Mouse (Mus musculus): Measurements from ENCODE around the gene Traf7.

Gene Traf7

DNA sequence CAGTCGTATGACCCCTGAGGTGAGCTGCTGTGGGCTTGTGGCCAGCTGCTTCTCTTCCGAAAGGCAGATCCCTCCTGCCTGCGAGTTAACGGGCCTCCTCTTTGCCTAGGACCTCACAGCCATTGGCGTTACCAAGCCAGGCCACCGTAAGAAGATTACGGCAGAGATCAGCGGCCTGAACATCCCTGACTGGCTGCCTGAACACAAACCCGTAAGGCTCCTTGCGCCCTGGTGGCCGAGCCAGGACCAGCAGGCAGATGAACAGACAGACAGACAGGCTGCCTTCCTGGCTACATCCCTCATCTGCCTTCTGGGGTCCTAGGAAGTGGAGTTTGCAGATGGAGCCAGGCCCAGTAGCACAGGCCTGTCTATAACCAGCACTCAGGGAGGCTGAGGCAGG, 25.5 kb downstream of the Traf7 start:
- no peak for TF ChIP-seq GATA4 (IDR thresholded peaks at IDR 0.05; ENCODE audit: insufficient replicate concordance, low read length)

DNA sequence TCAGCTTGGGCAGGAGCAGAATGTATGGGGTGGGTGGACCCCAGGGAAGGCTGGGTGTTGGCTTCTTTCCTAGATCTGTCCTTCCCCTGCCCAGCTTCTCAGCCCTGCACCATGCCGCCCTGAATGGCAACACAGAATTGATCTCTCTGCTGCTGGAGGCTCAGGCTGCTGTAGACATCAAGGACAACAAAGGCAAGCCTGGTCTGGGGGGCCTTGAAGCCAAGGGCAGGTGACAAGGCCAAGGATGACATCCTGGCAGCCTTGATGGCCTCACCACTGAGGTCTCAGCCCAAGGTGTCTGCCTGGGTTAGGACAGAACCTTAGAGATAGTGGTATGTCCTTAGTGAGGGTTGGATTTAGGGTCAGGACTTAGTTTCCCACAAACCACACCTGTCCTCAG, 31.7 kb downstream of the Traf7 start:
- TF ChIP-seq GATA4 (IDR thresholded peaks at IDR 0.05; ENCODE audit: insufficient replicate concordance, low read length), result no peak

DNA sequence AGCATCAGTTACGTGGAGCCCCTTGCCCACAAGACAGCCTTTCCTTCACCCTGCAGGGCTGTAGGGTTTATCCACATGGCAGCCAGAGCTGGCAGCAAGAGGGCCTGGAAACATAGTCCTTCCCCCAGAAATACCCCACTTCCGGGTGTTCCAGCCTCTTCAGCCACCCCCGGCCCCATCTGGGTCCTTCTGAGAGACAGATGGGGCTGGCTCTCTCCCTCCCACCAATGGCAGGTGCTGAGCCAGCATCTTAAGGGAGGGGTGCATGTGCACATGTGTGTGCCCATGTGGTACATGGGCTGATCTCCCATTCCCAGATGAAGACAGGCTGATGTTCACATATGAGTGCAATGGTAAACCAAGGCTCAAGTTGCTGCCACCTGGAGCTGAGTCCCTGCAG, 32.3 kb downstream of the Traf7 start:
- TF ChIP-seq GATA4 (IDR thresholded peaks at IDR 0.05; ENCODE audit: insufficient replicate concordance, low read length), result no peak

DNA sequence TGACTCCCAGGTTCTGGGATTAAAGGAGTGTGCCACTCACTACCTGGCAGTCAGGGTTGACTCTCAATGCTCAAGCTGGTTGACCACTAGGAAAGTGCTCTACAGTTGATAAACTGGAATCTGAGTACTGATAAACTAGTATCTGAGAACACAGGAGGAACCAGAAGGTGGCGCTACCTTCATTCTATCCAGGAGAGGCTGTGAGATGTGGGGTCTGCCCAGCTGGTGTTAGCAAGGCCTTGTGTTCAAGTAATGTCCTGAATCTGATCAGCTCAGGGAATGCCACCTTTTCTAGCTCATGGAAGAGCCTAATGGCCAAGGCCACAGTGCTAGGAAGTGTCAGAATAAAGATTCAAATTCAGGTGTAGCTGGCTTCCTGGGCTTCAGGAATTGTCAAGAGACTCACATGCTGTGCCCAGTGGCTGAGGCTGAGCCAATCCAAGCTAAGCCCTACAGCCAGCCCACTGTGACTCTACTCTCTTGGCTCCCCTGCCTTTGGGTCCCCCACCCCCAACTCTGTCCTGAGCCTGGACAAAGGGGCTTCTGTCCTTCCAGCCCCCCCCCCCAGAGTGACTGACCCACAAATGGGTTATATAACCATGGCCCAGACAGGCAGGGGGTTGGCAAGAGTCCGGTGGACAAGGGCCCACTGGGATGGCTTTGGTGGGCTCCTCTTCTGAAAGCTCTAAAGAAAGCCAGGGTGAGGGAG, 33.0 kb downstream of the Traf7 start:
- no peak for TF ChIP-seq GATA4 (IDR thresholded peaks at IDR 0.05; ENCODE audit: insufficient replicate concordance, low read length)

DNA sequence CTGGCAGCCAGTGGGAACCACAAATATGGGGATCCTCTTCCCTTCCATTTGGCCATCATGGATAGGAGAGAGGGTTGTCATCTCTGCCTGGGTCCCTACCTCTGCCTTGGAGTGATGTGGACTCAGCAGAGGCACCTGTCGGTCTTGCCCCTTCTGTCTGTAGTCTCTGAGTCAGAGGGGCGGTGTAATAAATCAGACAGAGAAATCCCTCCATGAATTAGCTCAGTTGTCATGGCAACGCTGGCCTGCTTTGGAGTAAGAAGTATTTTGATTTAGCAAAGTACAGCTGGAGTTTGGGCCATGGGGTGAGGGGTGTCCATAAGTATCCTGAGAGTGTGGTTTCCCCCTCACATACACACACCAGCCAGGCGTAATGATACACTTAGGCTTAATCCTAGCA, 37.3 kb downstream of the Traf7 start:
- no peak for TF ChIP-seq GATA4 (IDR thresholded peaks at IDR 0.05; ENCODE audit: insufficient replicate concordance, low read length)

DNA sequence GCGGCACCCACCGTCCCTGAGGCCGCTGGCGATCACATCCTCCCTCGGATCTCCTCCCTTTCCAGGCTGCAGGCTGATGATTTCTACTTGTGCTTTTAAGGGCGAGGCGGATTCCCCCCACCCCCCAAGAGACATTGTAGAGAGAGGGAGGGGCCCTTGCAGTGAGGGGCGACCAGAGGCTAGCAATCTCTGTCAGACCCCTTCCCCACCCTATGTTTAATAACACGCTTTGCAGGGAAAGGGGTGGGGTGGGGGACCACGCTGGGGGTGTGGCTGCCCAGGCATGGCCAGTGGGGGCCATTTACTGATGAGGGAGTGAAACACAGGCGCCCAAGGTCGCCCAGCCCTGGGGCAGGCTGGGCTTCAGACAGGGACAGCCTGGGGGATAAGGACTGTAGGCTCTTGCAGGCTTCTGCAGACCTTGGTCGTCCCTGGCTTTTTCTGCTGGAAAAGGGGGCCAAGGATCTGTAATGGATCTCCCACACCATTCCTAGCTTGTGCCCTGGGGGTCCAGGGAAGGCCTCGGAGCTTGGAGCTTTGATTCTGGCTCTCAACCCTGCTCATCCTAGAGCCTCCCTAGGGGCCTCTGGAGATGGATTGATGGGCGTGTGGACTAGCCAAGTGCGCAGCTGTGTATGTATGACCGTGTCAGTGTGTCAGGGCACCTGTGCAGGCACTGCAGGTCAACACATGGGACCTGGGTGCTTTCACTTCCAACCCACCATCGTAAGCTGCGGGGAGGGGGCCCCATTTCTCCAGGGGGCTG, 38.3 kb downstream of the Traf7 start:
- TF ChIP-seq GATA4 (IDR thresholded peaks at IDR 0.05; ENCODE audit: insufficient replicate concordance, low read length), result no peak

DNA sequence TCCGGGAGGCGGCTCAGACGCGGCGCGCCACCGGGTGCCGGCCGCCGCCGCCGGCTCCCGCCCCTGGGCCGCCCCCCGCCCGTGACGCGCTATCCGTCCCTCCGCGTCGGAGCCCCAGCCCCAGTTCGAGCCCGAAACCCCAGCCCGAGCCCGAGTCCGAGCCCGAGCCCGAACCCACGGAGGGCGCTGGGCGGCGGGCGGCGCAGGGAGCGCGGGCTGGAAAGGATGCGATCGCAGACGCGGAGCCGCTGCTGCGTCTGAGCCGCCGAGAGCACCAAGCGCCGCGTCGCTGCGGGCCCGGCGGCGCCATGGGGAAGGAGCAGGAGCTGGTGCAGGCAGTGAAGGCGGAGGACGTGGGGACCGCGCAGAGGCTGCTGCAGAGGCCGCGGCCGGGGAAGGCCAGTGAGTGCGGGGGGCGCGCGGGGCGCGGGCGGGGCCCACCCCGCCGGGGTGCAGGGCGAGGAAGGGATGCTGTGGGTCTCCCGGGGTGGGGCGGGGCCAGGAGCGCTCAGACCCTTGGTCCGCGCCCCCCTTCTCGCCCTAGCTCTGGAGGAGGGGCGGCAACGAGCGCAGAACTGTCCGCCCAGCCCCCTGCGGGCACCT, 39.0 kb downstream of the Traf7 start:
- TF ChIP-seq GATA4 (IDR thresholded peaks at IDR 0.05; ENCODE audit: insufficient replicate concordance, low read length), result no peak

DNA sequence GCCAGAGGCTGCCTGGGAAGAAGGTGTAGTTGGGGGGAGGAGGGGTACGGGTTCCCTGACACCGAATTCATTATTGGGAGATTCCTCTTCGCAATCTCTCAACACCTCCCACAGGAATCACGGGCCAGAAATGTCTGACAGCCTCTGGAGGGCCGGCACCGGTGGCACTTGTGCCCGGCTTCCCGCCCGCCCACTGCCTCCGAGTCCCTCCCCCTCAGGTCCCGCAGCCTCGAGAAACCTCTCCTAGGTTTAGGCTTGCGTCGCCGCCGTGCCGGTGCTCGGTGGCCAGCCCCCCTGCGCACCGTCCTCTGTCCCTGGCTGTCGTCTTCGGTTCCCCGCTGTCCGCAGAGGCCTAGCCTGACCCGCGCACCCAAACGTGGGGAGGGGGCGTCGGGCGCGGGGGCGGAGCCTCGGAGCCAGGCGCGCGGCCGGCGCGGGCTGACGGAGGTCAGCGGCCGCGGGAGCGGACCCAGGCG, 39.5 kb downstream of the Traf7 start, which contains the start of gene Caskin1:
Gene Caskin1, plus strand, starts transcription at position 416 of the 476 bp plus-strand sequence.
- no peak for TF ChIP-seq GATA4 (IDR thresholded peaks at IDR 0.05; ENCODE audit: insufficient replicate concordance, low read length)

DNA sequence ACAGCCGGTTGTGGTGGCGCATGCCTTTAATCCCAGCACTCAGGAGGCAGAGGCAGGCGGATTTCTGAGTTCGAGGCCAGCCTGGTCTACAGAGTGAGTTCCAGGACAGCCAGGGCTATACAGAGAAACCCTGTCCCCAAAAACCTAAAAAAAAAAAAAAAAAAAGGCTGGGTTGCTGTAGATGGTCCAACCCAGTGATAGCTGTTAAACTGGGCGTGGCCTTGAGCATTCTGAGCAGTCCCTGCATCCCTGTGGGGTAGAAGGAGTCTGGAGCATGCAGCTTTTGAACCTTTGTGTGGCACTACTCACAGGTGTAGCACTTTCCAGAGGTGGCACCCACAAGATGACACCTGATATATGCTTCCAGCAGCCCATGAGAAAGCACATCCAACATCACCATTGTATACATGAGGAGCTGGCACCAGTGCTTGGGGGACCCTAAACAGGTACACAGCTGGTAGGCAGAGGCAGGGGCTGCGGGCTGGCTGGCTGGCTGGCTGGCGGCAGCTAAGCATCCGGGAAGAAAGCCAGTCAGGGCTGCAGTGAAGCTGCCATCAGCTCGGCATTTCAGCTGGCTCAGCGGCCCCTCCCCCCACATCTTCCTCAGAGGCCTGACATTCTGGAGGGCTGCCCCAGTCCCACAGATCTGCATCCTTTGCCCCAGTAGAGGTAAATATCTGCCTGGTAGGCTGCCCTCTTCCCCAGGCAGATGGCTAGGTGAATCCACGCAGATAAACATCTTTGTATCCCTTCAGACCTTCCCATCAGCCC, 42.5 kb downstream of the Traf7 start:
- no peak for TF ChIP-seq GATA4 (IDR thresholded peaks at IDR 0.05; ENCODE audit: insufficient replicate concordance, low read length)

DNA sequence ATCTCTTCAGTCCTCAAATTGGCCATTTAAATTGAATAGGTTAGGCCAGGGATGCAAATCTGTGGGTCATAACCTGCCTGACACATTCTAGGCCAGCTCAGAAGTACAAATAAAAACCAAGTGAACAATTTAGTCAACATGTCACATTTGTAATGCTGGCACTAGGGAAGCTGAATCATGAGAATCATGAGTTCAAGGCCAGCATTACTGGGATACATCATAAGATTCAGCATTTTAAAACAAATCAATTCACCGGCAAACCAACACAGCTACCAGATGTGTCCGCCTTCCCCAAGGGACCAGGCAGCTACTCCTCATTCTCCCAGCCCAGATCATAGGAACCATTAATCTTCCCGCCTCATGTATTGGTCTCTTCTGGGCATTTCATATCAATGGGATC, 44.2 kb downstream of the Traf7 start:
- TF ChIP-seq GATA4 (IDR thresholded peaks at IDR 0.05; ENCODE audit: insufficient replicate concordance, low read length), result no peak

DNA sequence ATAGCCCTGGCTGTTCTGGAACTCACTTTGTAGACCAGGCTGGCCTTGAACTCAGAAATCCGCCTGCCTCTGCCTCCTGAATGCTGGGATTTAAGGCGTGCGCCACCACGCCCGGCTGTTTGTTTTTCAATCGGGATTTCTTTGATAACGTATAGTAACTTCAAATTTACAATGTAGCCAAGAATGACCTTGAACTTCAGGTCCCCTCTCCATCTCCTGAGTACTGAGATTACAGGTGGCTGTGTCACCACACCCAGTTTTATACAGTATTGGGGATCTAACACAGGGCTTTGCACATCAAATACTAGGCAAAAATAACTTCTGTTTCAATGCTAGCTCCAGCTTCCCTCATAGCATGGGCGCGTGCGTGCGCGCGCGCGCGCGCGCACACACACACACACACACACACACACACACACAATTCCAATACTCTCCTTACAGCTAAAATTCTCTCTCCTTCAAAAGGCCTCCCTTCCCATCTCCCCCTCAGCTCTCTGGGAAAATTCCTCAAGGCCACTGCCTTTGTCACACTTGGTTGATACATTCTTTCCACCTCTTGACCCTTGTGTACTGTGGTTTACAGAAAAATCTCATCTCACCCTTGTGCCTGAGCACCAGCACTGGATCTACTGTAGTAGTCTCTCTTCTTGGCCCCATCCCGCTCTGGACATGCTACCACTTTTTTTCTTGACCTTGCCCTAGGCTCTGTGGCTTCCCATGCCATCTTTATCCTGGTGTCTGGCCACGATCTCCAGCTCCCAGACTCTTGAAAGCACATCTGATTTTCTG, 46.5 kb downstream of the Traf7 start:
- TF ChIP-seq GATA4 (IDR thresholded peaks at IDR 0.05; ENCODE audit: insufficient replicate concordance, low read length), result no peak

DNA sequence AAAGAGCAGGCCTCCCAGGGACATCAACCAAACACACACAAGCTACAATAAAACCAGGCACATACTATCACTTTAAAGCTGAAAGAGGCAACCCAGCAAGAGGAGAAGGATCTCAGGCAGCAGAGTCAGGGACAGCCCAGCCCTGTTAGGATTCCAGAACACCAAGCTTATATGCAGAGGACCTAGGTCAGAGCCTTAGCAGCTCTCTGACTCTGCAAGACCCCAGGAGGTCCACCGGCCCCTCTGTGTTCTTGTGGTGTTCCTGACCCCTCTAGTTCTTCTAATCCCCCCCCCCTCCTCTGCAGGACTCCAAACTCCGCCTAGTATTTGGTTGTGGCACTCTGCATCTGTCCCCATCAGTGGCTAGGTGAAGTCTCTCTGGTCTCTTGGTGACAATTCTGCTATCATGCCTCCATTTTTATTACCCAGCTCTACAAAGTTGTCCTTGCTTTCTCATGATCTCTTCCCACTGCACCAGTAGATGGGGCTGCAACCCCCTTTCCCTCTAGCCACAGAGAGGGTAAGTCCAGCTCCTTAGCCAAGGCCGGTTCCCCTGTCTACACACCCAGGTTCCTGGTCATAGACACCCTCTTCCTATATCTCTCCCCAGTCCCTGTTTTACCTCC, 47.4 kb downstream of the Traf7 start:
- TF ChIP-seq GATA4 (IDR thresholded peaks at IDR 0.05; ENCODE audit: insufficient replicate concordance, low read length), result no peak

DNA sequence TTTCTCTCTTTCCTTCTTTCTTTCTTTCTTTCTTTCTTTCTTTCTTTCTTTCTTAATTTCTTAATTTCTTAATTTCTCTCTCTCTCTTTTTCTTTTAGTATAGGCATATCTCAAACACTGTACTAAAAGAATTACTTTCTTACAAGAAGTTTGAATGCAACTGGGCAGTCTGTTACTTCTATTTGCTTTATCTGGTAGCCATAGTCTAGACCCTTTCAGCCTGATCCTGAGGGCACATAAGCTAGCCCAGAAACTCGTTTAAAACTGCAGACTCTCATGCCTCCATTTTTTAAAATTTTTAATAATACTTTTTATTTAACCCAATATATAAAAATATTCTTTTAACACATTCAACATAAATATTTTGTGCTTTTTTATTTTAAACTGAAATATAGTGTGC, 48.3 kb downstream of the Traf7 start:
- no peak for TF ChIP-seq GATA4 (IDR thresholded peaks at IDR 0.05; ENCODE audit: insufficient replicate concordance, low read length)
